Mouse (Mus musculus) intestine, embryonic 16.5 days (tissue): ENCODE results near the gene Eml1. TPM values are rescaled to one million over a fixed set of nuclear protein-coding genes. Genes with fewer than 3 reads are reported as not detected.
A peak's percentile ranks its signal among the peaks of the same experiment; 100 is the strongest.

Experiments
- ATAC-seq: fragments of 200-750 bp; cut with Nextera tagmentation; 2 replicates; pipeline ENCODE4 v1.8.0; 2017; ENCODE audit warnings: moderate TSS enrichment, moderate library complexity
- H3K27ac ChIP-seq: fragments of 300-500 bp; sonication (generic); 2 replicates; pipeline ENCODE4 v1.5.1; 2014; ENCODE audit warnings: mild to moderate bottlenecking, low read length
- H3K27me3 ChIP-seq: fragments of 300-500 bp; sonication (generic); replicated peaks from 2 replicates; pipeline ENCODE4 v1.6.1; 2014; ENCODE audit warnings: low read length, control low read depth, mixed read lengths; ENCODE audit not compliant: control insufficient read depth, insufficient read depth
- H3K36me3 ChIP-seq: fragments of 300-500 bp; sonication (generic); 2 replicates; pipeline ENCODE4 v1.6.1; 2014; ENCODE audit warnings: low read length, control low read depth; ENCODE audit not compliant: control insufficient read depth, insufficient read depth
- H3K4me1 ChIP-seq: fragments of 300-500 bp; sonication (generic); 2 replicates; pipeline ENCODE4 v1.6.1; 2014; ENCODE audit warnings: low read length, control low read depth, mixed read lengths; ENCODE audit not compliant: control insufficient read depth, insufficient read depth
- H3K4me2 ChIP-seq: fragments of 300-500 bp; sonication (generic); 2 replicates; pipeline ENCODE4 v1.6.1; 2014; ENCODE audit warnings: low read depth, low read length, control low read depth
- H3K4me3 ChIP-seq: fragments of 300-500 bp; sonication (generic); 2 replicates; pipeline ENCODE4 v1.5.1; 2014; ENCODE audit warnings: mild to moderate bottlenecking, low read length
- H3K9ac ChIP-seq: fragments of 300-500 bp; sonication (generic); 2 replicates; pipeline ENCODE4 v1.6.1; 2014; ENCODE audit warnings: low read depth, low read length
- H3K9me3 ChIP-seq: fragments of 300-500 bp; sonication (generic); 2 replicates; pipeline ENCODE4 v1.6.1; 2016; ENCODE audit warnings: low read length, control low read depth; ENCODE audit not compliant: control insufficient read depth
- WGBS: fragments of 180-500 bp; shearing (Covaris S2); extraction: QIAGEN DNeasy Blood & Tissue Kit; methylation state at CpG from one replicate; pipeline ENCODE4 v1.1.7; 2014; 5-methylcytosine and 5-hydroxymethylcytosine counted together
- polyA plus RNA-seq: library from polyadenylated mRNA; unstranded; fragments of >200 nt; fragmentation: Nextera tagmentation; extraction: Ambion mirVana; gene quantifications from 2 replicates; pipeline ENCODE4 v1.2.1, GENCODE M21; 2015

Gene Eml1
- polyA plus RNA-seq, 1 experiment from 2014 or later, result 63.7 TPM

DNA sequence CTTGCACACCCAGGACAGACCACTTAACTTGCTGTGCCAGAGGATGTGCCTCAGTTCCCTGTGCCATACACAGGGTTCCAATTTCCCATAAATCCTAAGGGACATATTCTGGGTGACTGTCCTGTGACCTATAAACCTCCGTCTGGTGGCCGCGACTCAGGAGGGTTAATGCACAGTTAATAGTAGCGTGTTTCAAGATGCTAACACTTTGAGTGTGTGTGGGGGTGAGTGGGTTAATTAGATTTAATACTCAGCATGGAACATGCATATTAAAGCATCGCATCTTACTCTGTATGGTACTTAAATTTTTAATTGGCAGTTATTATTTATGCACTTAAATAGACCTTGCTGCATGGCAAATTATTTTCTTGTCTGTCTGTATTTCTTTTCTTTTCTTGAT lies 73.0 kb downstream of the Eml1 start:
- ATAC-seq, result 0 out of 2 replicates have a peak, but pooled peaks have one; percentile 3
- Histone ChIP-seq H3K27ac (peak overlapping the region; percentile 25), H3K27me3 (no peaks in the 10 kb centered on the region), H3K4me1 (peaks cover 20% of the 10 kb centered on the region), H3K4me3 (no peak overlapping the region), H3K9me3 (no peaks in the 10 kb centered on the region), H3K4me2 (0 out of 2 replicates have a peak overlapping the region, but pooled peaks have one; percentile 10), H3K36me3 (no peaks in the 10 kb centered on the region), H3K9ac (0 out of 2 replicates have a peak overlapping the region, but pooled peaks have one; percentile 13)
- 57% methylated on average over 5 of the region's 5 CpGs for WGBS

- Histone ChIP-seq H3K4me1 (peaks cover 20% of the 10 kb centered on the region), H3K27me3 (no peaks in the 10 kb centered on the region), H3K4me2 (no peak overlapping the region), H3K27ac (peak overlapping the region; percentile 70), H3K9ac (no peak overlapping the region), H3K36me3 (no peaks in the 10 kb centered on the region), H3K9me3 (no peaks in the 10 kb centered on the region), H3K4me3 (no peak overlapping the region)
- peak; percentile 16; the same call in 1 of the 2 replicates for ATAC-seq
- WGBS, result 65% methylated on average over 11 of the region's 11 CpGs
Observed at GRCm38 (mm10) chr12:108444166-108445115, 73.7 kb downstream of the Eml1 start.

GRCm38 (mm10) chr12:108446721-108447120 lies 76.0 kb downstream of the Eml1 start:
- H3K27me3 ChIP-seq, result no peaks in the 10 kb centered on the region
- peaks cover 32% of the 10 kb centered on the region for H3K4me1 ChIP-seq
- H3K4me2 ChIP-seq, result no peak overlapping the region
- H3K9me3 ChIP-seq, result no peaks in the 10 kb centered on the region
- no peaks in the 10 kb centered on the region for H3K36me3 ChIP-seq
- H3K9ac ChIP-seq, result no peak overlapping the region
- 91% methylated on average over 2 of the region's 2 CpGs for WGBS
- no peak overlapping the region for H3K4me3 ChIP-seq
- ATAC-seq, result no peak
- H3K27ac ChIP-seq, result no peak overlapping the region

GRCm38 (mm10) chr12:108448396-108448795 lies 77.6 kb downstream of the Eml1 start:
- no peak overlapping the region for H3K9ac ChIP-seq
- no peak overlapping the region for H3K4me3 ChIP-seq
- H3K36me3 ChIP-seq, result no peaks in the 10 kb centered on the region
- no peak for ATAC-seq
- no peak overlapping the region for H3K4me2 ChIP-seq
- no peaks in the 10 kb centered on the region for H3K9me3 ChIP-seq
- no peak overlapping the region for H3K27ac ChIP-seq
- H3K27me3 ChIP-seq, result no peaks in the 10 kb centered on the region
- H3K4me1 ChIP-seq, result peaks cover 31% of the 10 kb centered on the region
- WGBS, result 78% methylated on average over 7 of the region's 7 CpGs

DNA sequence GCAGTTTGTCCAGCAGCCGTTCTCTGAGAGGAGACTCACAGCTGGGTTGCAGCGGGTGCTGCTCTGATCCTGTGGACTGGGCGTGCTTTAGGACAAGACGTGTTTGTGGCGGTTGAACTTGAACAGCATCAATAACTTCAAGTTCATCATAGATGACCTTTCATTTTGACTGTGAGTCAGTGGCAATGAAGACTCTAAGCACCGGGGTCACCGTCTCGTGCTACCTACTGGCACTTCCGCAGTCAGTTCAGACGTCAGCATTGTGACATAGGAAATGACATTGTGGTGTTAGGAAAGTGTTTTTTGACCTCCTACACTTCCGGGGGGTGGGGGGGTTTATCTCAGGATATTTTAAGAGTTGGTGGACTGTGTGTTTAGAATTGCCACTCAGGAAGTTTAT lies 79.2 kb downstream of the Eml1 start:
- H3K36me3 ChIP-seq, result no peaks in the 10 kb centered on the region
- H3K27me3 ChIP-seq, result no peaks in the 10 kb centered on the region
- WGBS, result 74% methylated on average over 11 of the region's 11 CpGs
- no peak overlapping the region for H3K4me3 ChIP-seq
- peaks cover 17% of the 10 kb centered on the region for H3K4me1 ChIP-seq
- H3K4me2 ChIP-seq, result no peak overlapping the region
- no peak overlapping the region for H3K9ac ChIP-seq
- ATAC-seq, result no peak; the same call in 1 of the 2 replicates
- 0 out of 2 replicates have a peak overlapping the region, but pooled peaks have one; percentile 26 for H3K27ac ChIP-seq
- H3K9me3 ChIP-seq, result no peaks in the 10 kb centered on the region

GRCm38 (mm10) chr12:108450546-108450945 lies 79.8 kb downstream of the Eml1 start:
- 64% methylated on average over 5 of the region's 5 CpGs for WGBS
- Histone ChIP-seq H3K4me1 (peaks cover 15% of the 10 kb centered on the region), H3K9ac (no peak overlapping the region), H3K4me2 (no peak overlapping the region), H3K9me3 (no peaks in the 10 kb centered on the region), H3K4me3 (no peak overlapping the region), H3K36me3 (no peaks in the 10 kb centered on the region), H3K27ac (0 out of 2 replicates have a peak overlapping the region, but pooled peaks have one; percentile 25), H3K27me3 (no peaks in the 10 kb centered on the region)
- no peak for ATAC-seq

DNA sequence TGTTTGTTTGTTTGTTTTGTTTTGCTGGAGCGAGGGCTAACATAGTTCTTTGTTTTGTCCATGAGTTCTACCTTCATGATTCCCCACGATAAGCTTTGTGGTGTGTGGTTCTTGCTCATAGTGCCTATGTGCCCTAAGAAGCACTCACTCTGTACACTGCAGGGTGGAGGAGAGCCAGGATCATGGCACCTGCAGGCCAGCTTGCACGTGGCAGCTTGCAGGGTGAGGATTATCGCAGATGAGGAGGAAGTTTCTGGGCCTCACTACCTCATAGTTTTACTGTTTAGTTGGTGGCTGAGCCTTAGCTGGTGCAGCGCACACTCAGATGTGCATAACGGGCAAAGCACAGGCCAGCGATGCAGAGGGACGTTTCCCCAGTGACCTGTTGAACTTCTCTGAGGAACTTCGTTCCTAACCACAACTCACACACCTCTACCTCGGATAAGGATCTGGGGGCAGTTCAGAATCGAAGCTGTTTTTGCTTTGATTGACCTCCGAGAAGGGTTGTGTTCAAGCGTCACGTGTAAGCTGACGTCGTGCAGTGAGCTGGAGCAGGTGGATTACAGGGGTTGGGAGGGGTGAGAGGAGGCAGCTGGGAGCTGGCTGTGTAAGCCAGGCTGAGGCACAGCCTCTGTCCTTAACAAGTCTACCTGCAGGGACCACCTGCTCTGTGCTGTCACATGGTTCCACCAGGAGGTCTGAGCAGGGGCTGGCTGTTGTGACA lies 81.6 kb downstream of the Eml1 start:
- Histone ChIP-seq H3K4me2 (peak overlapping the region; percentile 38), H3K36me3 (no peaks in the 10 kb centered on the region), H3K27me3 (no peaks in the 10 kb centered on the region), H3K4me3 (no peak overlapping the region), H3K4me1 (peaks cover 15% of the 10 kb centered on the region), H3K9ac (no peak overlapping the region), H3K9me3 (no peaks in the 10 kb centered on the region), H3K27ac (no peak overlapping the region)
- ATAC-seq, result peak; percentile 62
- WGBS, result 46% methylated on average over 16 of the region's 16 CpGs

DNA sequence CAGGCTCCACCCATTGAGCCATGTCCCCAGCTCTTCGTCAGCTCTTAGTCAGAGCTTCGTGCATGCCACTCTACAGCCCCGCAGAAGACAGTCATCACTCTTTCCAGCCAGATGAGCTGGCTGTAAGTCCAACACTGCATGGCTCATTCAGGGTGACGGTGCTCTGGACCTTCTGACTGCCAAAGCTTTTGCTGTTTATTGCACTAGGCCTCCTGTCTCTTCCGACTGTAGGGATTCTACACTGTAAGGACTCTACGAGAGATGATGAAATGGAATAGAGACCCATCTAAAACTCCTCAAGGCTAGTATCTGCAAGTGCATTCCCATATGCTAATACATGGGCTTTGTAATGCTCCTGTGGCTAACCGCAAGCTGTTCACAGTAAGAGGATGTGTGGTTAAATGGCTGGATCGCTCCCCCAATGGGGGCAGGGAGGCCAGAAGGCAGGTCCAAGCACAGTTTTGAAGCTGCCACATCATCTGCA lies 82.8 kb downstream of the Eml1 start:
- Histone ChIP-seq H3K4me2 (no peak overlapping the region), H3K4me1 (peaks cover 15% of the 10 kb centered on the region), H3K9me3 (no peaks in the 10 kb centered on the region), H3K36me3 (no peaks in the 10 kb centered on the region), H3K9ac (no peak overlapping the region), H3K4me3 (no peak overlapping the region), H3K27me3 (no peaks in the 10 kb centered on the region), H3K27ac (no peak overlapping the region)
- no peak for ATAC-seq
- WGBS, result 73% methylated on average over 8 of the region's 8 CpGs

GRCm38 (mm10) chr12:108455004-108455403 lies 84.2 kb downstream of the Eml1 start:
- H3K9ac ChIP-seq, result no peak overlapping the region
- H3K9me3 ChIP-seq, result no peaks in the 10 kb centered on the region
- no peak overlapping the region for H3K4me3 ChIP-seq
- H3K4me2 ChIP-seq, result no peak overlapping the region
- H3K27me3 ChIP-seq, result no peaks in the 10 kb centered on the region
- 80% methylated on average over 4 of the region's 4 CpGs for WGBS
- ATAC-seq, result no peak
- H3K4me1 ChIP-seq, result peaks cover 10% of the 10 kb centered on the region; the same call in 1 of the 2 replicates
- H3K27ac ChIP-seq, result no peak overlapping the region
- H3K36me3 ChIP-seq, result no peaks in the 10 kb centered on the region
